Mouse (Mus musculus) c-Kit-positive CD71-negative TER-119-negative erythroid progenitor cells, embryonic 14.5 days (primary cell): Measurements from ENCODE around the gene Yme1l1.
A peak's percentile ranks its signal among the peaks of the same experiment; 100 is the strongest.

Experiments
- DNase-seq: peaks from one replicate; pipeline ENCODE4 v3.0.0-alpha.2; 2013; ENCODE audit warnings: low read depth

The Yme1l1 gene

GRCm38 (mm10) chr2:23155777-23156607 lies at the start of gene Yme1l1, which contains the start of gene Mastl:
Gene Yme1l1, plus strand, starts transcription at chr2:23156369.
Gene Mastl, minus strand, starts transcription at chr2:23156024.
- peak; percentile 91 for DNase-seq

DNA sequence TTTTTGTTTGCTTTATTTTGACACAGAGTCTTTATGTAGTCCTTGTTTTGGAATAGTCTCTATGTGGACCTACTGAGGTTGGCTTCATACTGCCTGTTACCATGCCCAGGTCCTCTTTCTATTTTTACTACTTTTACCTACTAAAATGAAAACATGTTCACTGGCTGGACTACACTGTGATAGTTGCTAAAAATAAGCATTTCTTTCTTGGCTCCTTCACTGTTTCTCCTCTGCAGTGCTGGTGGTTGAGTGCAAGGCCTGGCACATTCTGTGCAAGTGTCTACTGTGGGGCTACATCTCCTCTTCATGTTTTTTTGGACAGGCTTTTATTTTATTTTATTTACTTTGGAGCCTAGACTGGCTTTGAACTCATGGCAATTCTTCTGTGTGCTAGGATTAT lies 36.6 kb upstream of the Yme1l1 start:
- no peak for DNase-seq

DNA sequence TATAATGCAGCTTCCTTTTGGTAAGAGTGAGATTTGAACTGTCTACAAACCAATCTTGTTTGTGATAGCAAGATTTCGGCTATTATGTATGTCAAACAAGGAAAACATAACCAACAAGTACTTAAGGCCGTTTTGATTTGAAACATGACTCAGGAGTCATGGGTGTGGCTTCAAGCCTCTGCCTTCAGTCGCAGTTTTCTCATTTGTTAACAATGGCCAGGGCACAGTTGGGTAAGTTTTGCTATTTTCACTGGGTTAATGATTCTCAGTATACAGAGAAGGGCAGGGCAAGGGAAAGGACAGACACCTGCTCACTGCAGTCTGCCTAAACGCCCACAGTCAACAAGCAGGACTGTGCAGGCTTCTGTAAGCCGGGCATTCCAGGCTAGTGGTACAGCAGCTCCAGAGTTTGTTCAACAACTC lies 959 bp upstream of the Yme1l1 start:
- peak; percentile 23 for DNase-seq

DNA sequence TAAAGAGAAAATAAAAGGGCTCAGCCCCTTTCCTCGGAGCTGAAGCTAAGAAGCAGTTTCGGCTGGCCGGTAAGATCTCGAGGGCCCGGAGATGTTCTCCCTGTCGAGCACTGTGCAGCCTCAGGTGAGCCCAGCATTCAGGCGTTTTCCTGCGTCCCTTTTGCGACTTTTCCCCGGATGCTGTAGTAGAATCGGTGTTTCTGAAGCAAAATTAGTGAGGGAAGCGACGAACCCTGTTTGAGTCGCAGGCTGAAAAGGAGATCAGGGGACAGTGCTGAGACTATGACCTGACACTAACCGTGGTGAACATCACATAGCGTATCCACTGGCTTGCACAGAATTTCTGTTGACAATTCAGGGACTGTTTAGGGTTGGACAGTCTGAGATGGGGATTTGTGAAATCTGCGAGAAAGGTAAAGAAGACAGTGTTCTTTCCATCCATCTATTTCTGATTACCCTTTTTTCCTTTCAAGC lies 476 bp downstream of the Yme1l1 start:
- no peak for DNase-seq

- DNase-seq = no peak
Measured at GRCm38 (mm10) chr2:23172305-23172704, 16.1 kb downstream of the Yme1l1 start.

- DNase-seq = no peak
Measured at GRCm38 (mm10) chr2:23194366-23194765, 38.2 kb downstream of the Yme1l1 start.

DNA sequence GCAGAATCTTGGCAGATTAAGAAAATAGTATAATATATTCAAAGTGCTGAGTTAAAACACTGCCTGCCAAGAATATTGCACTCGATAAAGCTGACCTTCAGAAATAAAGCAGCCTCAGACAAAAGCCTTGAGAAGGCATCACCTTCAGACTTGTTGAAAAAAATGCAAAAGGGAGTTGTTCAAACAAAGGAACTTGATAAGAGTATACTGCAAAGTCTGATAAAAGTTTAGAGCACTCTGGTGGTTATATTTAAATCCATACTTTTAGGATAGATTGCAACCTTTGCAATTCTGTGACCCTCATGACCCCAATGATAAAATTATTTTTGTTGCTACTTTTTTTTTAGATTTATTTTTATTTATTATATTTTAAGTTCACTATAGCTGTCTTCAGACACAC lies 44.9 kb downstream of the Yme1l1 start:
- no peak for DNase-seq

DNA sequence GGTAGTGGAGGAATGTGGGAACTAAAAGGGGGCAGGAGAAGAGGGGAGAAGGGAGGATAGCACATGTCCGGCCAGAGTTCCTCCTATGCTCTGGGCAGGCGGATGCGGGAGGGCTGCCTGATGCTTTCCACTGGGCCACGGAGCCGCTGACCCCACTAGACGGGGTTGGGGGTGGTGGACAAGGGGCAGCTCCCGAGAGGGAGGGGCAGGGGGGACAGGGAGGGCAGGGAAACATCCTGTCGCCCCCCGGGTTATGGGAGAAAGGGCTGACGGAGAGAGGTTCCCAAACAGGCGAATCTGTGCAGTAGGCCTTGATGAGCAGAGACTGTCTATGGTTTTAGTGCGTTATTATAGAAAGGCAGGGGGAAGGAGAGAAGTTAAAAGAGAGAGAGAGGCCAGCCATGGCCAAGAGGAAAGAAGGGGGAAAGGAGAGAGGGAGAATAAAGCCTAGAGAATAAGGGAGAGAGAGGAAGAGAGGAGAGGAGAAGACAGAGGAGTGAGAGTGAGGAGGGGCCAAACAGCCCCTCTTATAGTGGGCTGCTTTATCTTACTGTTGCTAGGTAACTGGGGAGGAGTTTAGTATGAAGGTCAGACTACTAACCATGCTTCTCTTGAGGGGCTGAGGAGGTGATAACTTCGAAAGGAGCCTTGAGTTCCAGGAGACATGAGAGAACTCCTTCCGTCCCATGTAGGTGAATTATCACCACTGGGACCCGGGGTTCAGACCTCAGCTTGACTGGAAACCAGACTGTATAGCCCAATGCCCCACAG lies 46.9 kb downstream of the Yme1l1 start:
- DNase-seq = no peak

GRCm38 (mm10) chr2:23207070-23207526 lies 50.9 kb downstream of the Yme1l1 start, which contains the start of gene 4931423N10Rik:
Gene 4931423N10Rik, plus strand, starts transcription at chr2:23207476.
- DNase-seq = no peak

GRCm38 (mm10) chr2:23213661-23214060 lies 57.5 kb downstream of the Yme1l1 start:
- DNase-seq = no peak

DNA sequence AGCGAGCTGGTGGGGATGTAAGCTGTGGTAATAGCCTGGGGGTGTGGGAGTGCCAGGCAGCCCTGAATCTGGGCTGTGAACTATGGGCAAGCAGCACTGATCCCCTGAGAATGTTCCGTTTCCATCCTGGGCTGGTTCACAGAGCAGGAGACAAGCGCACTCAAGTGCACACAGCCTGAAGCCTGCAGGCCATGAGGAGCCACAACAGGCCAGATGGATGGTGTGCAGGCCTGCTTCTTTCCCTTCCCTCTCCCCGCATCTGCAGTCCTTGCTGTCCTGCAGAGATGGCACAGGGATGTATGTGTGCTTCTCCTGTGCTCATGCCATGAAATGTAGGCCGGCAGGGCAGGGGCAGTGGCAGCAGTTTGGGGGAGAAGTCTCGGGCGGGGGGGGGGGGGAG lies 69.0 kb downstream of the Yme1l1 start:
- no peak for DNase-seq

DNA sequence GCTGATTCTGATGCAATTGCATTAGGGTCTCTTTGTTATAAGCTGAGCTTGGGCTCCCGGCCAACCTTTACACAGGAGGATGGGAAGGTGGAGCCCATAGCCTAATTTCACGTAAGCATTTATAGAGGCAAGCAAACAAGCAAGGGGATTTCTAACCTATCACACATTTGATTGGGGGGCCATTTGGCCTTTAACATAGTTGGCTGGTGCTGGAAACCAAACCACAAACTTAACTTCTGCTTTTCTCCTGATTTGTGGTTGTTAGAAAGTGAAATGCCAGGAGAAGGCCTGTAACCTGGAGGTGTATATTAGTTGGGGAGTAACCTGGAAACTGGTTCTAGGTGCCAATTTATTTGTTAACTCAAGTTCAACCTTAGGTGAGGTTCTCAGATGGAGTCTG lies 72.3 kb downstream of the Yme1l1 start:
- DNase-seq = peak; percentile 6

- no peak for DNase-seq
Measured at GRCm38 (mm10) chr2:23234065-23234773, 78.0 kb downstream of the Yme1l1 start.
